Mouse (Mus musculus): ENCODE results near the gene Nap1l4. TPM values are rescaled to one million over a fixed set of nuclear protein-coding genes. Genes with fewer than 3 reads are reported as not detected.

The Nap1l4 gene
- total RNA-seq, 2 experiments from 2014 or later: 188 to 209 TPM

GRCm38 (mm10) chr7:143513763-143514415 is 35.0 kb downstream of the Nap1l4 start:
- Histone ChIP-seq H3K27ac (no peak overlapping the region), H3K4me3 (no peak overlapping the region)
- TF ChIP-seq CTCF (IDR thresholded peaks at IDR 0.05): no peak
- intact Hi-C loops (cut with DNase I): no loop called here
- DNase-seq: no peak

GRCm38 (mm10) chr7:143511335-143511712 is 37.6 kb downstream of the Nap1l4 start:
- intact Hi-C loops (cut with DNase I): no loop called here
- H3K27ac ChIP-seq: no peak overlapping the region
- DNase-seq: no peak
- H3K4me3 ChIP-seq: no peak overlapping the region
- no peak for TF ChIP-seq CTCF (IDR thresholded peaks at IDR 0.05)

DNA sequence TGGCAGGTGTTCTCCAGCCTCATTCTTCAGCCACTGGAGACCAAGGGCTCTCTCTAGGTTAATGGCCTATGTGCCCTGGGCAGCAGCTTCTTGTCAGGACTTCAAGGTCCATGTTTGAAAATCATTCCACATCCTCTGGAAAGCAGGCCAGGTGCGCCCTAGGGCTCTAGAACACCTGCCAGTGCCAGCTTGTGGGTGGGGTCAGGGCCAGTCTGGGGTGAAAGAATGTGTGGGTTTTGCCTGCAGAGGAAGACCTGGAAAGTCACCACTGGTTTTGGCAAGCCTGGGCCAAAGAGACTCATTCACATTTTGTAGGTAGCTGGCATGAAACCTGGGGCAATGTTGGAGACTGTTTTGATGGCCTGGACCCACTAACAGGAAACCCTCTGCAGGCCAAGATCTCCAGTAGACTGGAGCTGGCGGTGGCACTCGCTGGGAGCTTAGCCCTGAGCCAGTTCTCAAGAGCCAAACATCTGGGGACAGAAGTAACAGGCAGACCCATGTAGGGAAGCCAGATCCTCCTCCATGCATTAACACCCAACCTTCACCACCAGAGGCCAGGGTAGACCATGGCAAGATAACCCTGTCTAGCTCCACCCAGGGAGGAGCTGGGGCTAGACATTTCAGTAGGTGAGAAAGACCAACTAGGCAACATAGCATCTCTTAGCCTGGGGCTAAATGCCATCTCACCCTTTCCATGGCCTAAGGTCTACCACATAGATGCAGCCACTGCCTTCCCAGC is 38.1 kb downstream of the Nap1l4 start:
- Histone ChIP-seq H3K27ac (no peak overlapping the region), H3K4me3 (no peak overlapping the region)
- no peak for DNase-seq
- TF ChIP-seq CTCF (IDR thresholded peaks at IDR 0.05): no peak
- intact Hi-C loops (cut with DNase I): no loop called here

GRCm38 (mm10) chr7:143509566-143509965 is 39.3 kb downstream of the Nap1l4 start:
- no peak for DNase-seq
- intact Hi-C loops (cut with DNase I): no loop called here

GRCm38 (mm10) chr7:143506675-143507074 is 42.2 kb downstream of the Nap1l4 start:
- DNase-seq: peak; percentile 47
- intact Hi-C loops (cut with DNase I): loop anchor here (1.0 kb wide), 1 partner anchor 26 kb away; no protein-coding TSS in a partner anchor
- no peak overlapping the region for H3K27ac ChIP-seq
- no peak overlapping the region for H3K4me3 ChIP-seq
- TF ChIP-seq CTCF (IDR thresholded peaks at IDR 0.05): peak; percentile 88

More at GRCm38 (mm10) chr7:143509566-143509965, 39.3 kb downstream of the Nap1l4 start:
- TF ChIP-seq CTCF (IDR thresholded peaks at IDR 0.05): no peak
- Histone ChIP-seq H3K4me3 (no peak overlapping the region), H3K27ac (no peak overlapping the region)

- intact Hi-C loops (cut with DNase I): loop anchor here (1.0 kb wide), 1 partner anchor 26 kb away; no protein-coding TSS in a partner anchor
- TF ChIP-seq CTCF (IDR thresholded peaks at IDR 0.05): no peak
- no peak overlapping the region for H3K27ac ChIP-seq
- DNase-seq: no peak
- no peak overlapping the region for H3K4me3 ChIP-seq
These were observed 42.6 kb downstream of the Nap1l4 start for GRCm38 (mm10) chr7:143506271-143506670.

GRCm38 (mm10) chr7:143505823-143506222 is 43.1 kb downstream of the Nap1l4 start:
- H3K27ac ChIP-seq: no peak overlapping the region
- intact Hi-C loops (cut with DNase I): loop anchor here (1.0 kb wide), 1 partner anchor 26 kb away; no protein-coding TSS in a partner anchor
- no peak overlapping the region for H3K4me3 ChIP-seq
- TF ChIP-seq CTCF (IDR thresholded peaks at IDR 0.05): peak; percentile 77
- DNase-seq: peak; percentile 84

DNA sequence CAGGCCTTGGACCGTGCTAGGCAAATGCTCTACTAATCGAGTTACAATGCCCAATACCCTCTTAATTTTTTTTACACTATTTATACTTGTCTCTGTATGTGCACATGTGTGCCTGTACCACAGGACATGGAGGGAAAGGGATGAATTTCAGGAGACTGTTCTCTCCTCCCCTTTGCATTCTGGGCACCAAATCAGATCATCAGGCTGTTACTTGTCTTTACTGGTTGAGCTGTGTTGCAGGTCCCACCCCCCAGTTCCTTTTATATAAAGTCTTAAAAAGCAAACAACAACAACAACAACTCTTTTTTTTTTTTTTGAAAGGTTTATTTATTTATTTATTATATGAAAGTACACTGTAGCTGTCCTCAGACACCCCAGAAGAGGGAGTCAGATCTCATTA is 43.5 kb downstream of the Nap1l4 start:
- TF ChIP-seq CTCF (IDR thresholded peaks at IDR 0.05): no peak
- intact Hi-C loops (cut with DNase I): no loop called here

DNA sequence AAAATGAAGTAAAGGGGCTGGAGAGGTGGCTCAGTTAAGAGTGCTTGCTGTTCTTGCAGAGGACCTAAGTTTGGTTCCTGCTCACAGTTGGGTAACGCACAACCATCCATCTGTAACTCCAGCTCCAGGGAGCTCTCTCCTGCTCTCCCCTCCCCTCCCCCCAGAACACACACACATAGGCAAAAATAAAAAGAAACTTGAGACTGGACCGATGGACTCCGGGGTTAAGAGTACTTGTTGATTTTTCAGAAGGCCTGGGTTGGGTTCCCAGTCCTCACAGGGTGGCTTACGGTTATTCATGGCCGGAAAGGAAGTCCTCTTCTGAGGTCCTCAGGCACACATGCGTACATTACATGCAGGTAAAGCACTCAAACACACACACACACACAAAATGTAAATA is 45.0 kb downstream of the Nap1l4 start:
- intact Hi-C loops (cut with DNase I): no loop called here
- Histone ChIP-seq H3K27ac (no peak overlapping the region), H3K4me3 (no peak overlapping the region)
- TF ChIP-seq CTCF (IDR thresholded peaks at IDR 0.05): no peak
- no peak for DNase-seq

More for the DNA sequence above, 43.5 kb downstream of the Nap1l4 start:
- no peak overlapping the region for H3K4me3 ChIP-seq
- H3K27ac ChIP-seq: no peak overlapping the region
- no peak for DNase-seq

DNA sequence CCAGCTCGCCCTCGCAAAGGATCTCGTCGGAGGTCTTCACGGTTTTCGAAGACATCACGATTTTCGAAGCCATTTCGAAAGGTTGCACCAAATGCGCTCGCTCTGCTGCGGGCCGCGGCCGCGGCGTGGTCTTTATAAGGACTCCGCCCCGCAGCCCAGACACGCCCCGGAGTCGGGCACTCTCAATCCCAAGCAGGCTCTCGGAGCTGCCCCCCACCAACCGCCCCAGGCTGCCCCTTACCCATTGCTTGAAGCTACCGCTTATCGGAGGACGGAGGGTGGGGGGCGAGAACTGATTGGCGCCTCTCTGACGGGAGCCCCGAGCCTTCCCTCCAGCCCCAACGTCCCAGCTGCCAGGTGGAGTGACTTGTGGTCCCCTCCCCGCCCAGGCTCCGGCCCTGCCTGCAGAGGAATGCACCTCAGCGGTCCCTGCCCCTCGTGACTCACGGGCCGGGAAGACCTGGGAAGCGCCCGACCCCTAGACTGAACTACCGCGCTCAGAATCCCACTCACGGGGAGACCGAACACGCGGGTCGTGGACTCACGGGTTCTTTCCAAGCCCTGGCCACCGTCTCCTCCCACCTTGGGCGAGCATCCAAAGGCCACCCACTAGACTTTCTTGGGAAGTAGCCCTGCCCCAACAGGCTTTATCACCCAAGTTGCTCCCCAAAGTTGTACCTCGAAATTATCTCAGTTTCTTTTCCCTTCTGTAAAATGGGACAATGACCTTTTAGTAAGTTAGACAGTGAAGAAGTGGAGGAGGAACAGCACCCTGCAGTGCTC is 46.3 kb downstream of the Nap1l4 start, which contains the start of gene Phlda2:
Phlda2 (minus strand) TSS at position 733 of the 783 bp plus-strand sequence.
- peak; percentile 34 for DNase-seq
- intact Hi-C loops (cut with DNase I): loop anchor here (1.0 kb wide), 1 partner anchor 25 kb away; no protein-coding TSS in a partner anchor
- peak within 1 kb of the TSS; percentile 75 for H3K4me3 ChIP-seq
- no peak for TF ChIP-seq CTCF (IDR thresholded peaks at IDR 0.05)
- no peak within 1 kb of the TSS for H3K27ac ChIP-seq

GRCm38 (mm10) chr7:143501643-143502417 is 47.1 kb downstream of the Nap1l4 start:
- Histone ChIP-seq H3K27ac (no peak overlapping the region), H3K4me3 (peak overlapping the region; percentile 75)
- TF ChIP-seq CTCF (IDR thresholded peaks at IDR 0.05): no peak
- intact Hi-C loops (cut with DNase I): loop anchor here (1.0 kb wide), 1 partner anchor 25 kb away; no protein-coding TSS in a partner anchor
- DNase-seq: peak; percentile 65

GRCm38 (mm10) chr7:143500912-143501311 is 48.0 kb downstream of the Nap1l4 start:
- intact Hi-C loops (cut with DNase I): no loop called here
- DNase-seq: no peak
- TF ChIP-seq CTCF (IDR thresholded peaks at IDR 0.05): no peak
- Histone ChIP-seq H3K4me3 (no peak overlapping the region), H3K27ac (no peak overlapping the region)
